Mouse (Mus musculus) c-Kit-positive CD71-positive TER-119-negative erythroid progenitor cells, embryonic 14.5 days (primary cell): ENCODE data around the gene Chst13.

Source experiments
- DNase-seq: peaks from one replicate; pipeline ENCODE4 v3.0.0-alpha.2; 2013; ENCODE audit warnings: low read depth

Gene Chst13

GRCm38 (mm10) chr6:90319475-90320191 lies 5.4 kb downstream of the Chst13 start:
- DNase-seq: no peak

DNA sequence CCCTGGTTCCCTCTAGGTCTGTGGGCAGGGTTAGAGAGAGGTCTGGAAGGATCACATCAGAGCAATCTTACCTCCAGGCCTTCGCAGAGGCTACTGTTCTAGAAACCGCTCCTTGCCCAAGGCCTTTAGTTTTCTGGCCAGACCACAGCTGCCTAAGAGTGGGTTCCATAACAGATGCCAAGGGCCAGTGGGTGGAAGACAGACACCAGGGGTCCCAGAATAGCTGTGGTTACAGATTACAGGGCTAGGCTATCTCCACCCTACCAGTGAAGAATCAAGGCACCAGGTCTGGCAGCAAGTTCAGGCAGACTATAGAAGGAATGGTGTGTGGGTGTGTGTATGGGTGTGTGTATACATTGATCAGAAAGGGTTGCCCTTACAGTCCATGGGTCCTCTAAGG lies 6.0 kb downstream of the Chst13 start:
- no peak for DNase-seq

DNA sequence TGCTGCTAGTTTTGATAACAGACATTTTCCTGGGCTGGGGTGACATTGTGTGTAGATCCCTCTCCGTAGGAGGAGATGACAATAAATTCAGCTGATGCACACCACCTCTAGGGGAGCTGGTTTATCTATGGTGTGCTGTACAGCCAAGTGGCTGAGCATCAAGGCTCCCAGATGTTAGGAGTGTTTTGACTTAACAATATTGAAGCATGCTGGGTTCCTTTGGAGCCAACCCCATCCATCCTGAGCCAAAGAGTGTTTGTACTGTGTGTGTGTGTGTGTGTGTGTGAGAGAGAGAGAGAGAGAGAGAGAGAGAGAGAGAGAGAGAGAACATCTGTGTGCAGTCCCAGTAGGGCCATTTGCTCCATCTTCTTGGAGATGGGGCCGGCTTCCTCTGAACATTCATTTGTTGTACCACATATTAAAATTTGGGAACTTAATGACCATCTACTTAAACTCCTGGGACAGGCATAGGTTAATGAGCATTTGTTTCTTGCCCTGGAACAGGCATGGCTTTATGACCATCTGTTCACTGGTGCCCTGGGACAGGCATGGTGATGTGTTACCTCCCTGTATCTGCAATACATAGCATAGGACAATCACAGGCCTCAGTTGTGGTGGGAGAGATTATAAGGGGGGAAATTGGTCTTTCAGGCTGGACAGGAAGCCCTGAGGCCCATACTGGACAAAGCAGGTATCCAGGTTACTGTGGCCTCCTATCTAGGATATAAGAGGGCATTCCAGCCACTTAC lies 7.3 kb downstream of the Chst13 start:
- DNase-seq: no peak

GRCm38 (mm10) chr6:90315961-90316360 lies 9.0 kb downstream of the Chst13 start:
- no peak for DNase-seq

GRCm38 (mm10) chr6:90308839-90309778 lies 15.9 kb downstream of the Chst13 start:
- DNase-seq: no peak

DNA sequence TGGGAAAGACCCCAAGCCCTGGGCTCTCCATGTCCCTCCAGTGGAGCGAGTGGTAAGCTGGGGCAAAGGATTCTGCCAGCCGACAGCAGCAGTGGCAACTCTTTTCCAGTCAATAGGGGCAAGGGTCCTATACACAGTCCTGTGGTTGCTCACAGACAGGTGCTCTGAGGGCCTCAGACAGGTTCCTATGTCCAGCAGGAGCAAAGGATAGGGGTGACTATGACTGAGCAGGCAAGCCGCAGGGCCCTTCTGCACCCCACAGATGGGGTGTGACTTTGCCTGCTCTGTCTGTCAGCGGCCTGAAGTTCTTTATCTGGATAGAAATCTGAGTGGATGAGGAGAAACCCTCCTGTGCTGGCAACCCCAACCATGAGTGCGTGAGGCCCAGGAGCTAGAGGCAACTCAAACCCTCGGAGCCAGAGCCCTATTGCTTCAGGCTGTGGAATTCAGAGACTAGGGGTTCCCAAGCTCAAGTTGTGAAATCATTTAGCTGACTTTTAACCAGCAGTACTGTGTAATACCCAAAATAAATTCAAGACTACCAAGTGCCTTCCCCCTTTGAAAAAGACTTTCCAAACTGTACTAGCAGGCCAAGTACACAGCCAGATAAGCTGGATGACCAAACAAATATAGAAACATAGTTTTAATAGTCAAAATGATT lies 18.5 kb downstream of the Chst13 start:
- DNase-seq: no peak

GRCm38 (mm10) chr6:90300919-90301318 lies 24.1 kb downstream of the Chst13 start, which contains the start of gene BC048671:
Gene BC048671, plus strand, starts transcription at chr6:90301219.
- DNase-seq: no peak

DNA sequence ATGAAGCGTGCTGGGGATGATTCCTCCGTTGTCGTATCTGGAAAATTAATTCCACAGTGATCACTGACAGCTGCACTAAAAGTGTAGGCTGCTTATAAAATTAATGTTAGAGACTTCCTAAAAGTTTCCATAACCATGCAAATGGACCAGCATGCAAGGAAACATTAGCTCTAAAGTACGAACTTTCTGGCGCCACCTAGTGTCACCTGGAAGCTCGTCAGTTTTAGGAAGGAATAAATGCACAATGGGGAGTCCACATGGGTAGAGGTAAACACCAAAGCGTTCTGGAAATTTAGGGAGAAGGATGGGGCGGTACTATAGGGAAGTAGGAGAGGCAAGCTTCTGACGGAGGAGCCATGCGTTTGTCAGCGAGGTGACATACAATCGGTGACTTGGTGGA lies 36.7 kb downstream of the Chst13 start:
- DNase-seq: no peak
